Mouse (Mus musculus): Measurements from ENCODE around the gene Ccdc34. TPM values are rescaled to one million over a fixed set of nuclear protein-coding genes. Genes with fewer than 3 reads are reported as not detected.
A peak's percentile ranks its signal among the peaks of the same experiment; 100 is the strongest.

The Ccdc34 gene
- total RNA-seq, 2 experiments from 2014 or later: 29.4 to 32.5 TPM

DNA sequence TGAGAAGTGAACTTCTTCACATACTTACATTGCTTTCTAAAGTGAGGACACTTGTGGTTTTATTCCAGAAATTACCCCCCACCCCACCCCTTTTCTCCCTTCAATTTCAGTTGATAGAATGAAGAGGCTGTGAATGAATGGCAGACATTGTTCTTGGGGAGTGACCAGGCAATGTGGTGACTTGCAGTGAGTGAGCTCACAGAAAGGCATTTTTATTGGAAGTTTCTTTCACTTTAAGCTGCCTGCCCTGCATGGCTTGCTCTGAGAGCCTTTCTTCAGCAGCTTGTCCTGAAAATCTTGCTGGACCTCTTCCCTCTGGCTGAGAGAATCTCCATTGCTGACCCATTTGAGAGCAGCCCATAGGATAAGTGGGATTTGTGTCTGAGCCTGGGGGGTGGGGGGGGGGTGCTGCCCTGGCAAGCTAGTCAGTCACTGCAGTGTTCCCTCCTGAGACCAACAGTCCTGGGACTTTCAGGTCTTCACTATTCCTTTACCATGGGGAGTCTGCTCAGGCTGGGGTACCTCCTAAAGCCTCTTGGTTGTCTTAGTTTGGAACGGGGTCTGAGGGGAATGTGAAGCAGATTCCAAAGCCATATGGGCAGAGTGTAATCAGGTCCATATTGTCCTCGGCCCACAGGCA lies 159.3 kb downstream of the Ccdc34 start:
- intact Hi-C loops (cut with DNase I): no loop called here
- no peak for DNase-seq

DNA sequence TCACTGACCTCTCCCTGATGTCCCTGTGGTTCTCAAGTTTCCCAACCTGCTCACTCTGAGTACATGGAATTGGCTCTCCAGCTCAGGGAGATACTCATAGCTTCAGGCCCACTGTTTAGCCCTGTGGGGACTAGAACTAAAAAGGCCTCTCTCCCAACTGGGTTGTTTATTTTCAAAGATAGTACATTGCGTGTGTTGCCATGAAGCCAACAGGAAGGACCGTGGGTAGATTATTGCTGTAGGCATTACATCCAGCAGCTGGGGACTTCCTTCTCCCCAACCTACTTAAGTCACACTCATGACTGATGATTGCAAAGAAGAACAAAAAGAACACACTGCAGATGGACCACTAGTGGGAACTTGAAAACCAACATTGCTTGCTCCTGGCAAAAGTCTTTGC lies 159.8 kb downstream of the Ccdc34 start:
- DNase-seq: no peak
- intact Hi-C loops (cut with DNase I): no loop called here

DNA sequence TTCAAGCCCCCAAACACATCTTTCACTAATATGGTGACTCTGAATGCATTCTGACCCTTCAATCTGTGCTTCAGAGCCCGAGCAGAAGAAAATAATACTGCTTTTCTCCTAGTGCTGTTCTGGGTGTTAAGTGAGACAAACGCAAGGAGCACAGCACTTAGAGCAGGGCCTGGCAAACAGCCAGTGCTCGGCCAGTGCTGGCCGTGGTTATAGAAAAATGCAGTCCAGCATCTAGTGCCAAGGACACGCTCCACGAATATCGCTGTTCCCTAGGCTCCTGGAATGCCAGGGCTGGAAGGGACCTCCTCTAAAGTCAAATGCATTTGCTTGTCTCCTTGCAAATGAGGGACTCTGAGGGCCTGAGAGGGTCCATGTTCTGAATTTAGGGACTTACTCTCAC lies 160.3 kb downstream of the Ccdc34 start:
- intact Hi-C loops (cut with DNase I): no loop called here
- DNase-seq: peak; percentile 73

DNA sequence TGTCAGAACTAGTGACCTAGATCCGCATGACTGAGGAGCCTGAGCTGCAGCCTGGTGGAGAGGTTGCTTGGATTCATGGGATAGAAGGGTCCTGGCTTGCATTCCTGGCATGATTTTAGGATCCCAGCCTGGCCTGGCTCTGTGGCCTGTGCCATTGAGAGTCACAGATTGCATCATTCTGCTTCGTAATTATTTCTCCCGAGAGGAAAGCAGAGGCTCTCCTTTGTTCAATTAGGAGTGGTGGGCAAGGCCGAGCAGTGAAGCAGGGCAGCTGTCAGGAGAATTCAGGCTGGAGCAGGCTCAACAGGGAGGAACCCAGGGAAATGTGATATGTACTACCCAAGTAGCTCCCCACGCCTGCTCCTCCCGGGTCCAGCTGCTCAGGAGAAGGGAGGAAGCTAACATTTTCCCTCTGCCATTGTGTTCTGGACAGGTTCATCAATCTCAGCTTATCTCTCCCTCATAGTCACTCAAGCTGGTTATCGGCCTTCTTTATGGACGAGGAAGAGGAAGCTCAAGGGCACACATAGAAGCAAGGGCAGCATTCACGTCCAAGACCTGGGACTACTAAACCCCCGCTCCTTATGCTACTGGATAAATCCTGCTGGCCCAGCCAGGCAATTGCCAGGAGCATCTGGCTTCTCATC lies 162.2 kb downstream of the Ccdc34 start:
- DNase-seq: peak; percentile 73
- intact Hi-C loops (cut with DNase I): no loop called here

DNA sequence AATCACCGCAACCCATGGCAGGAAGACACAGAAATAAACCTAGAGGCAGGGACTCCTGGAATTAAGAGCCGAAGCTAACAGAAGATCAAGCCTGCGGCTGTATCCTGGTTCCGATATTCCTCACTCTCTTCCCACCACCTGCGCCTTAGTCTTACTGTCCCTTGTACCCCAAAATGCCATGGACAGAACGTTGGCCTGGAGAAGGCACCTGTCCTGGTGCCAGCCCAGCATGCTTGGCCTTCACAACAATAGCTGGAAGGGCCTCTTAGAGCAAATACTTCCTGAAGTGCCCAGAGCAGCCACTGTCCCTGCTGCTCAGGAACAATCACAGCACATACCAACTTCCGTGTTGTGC lies 162.7 kb downstream of the Ccdc34 start:
- intact Hi-C loops (cut with DNase I): no loop called here
- peak; percentile 49 for DNase-seq

DNA sequence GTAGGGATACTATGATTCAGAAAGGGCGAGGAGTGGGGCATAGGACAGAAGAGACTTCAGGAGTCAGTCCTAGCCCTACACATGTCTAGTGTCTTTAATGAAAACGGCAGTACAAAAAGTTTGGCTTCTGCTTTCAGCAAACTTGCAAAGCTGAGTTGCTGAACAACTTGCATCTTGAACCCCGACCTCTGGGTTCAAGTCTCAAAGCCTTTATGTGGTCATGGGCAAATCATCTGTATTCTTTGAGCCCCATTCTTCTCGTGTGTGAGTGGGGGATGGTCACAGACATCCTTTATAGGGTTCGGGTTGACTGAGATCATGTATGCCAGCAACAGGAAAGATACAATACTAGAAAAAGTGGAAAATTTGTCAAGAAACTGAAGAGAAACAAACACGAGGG lies 164.0 kb downstream of the Ccdc34 start:
- DNase-seq: no peak
- intact Hi-C loops (cut with DNase I): no loop called here

DNA sequence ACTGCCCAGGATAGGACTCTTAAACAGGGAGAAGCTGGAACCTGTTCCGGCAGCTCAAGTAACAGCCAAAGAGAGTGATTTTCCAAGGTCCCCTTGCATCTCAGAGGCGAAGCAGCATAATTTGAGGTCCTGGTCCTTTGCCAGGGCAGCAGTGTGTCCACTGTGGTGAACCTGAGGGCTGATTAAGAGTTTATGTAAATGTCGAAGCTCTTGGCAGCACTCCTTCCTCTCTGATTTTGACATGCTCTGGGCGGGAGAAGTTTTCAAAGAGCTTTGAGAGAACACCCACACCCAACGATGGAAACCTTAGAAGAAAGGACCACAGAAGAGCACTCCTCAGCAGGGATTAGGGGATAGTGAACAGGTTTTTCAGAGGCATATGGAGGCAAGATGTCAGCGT lies 164.6 kb downstream of the Ccdc34 start:
- DNase-seq: peak; percentile 72
- intact Hi-C loops (cut with DNase I): no loop called here

DNA sequence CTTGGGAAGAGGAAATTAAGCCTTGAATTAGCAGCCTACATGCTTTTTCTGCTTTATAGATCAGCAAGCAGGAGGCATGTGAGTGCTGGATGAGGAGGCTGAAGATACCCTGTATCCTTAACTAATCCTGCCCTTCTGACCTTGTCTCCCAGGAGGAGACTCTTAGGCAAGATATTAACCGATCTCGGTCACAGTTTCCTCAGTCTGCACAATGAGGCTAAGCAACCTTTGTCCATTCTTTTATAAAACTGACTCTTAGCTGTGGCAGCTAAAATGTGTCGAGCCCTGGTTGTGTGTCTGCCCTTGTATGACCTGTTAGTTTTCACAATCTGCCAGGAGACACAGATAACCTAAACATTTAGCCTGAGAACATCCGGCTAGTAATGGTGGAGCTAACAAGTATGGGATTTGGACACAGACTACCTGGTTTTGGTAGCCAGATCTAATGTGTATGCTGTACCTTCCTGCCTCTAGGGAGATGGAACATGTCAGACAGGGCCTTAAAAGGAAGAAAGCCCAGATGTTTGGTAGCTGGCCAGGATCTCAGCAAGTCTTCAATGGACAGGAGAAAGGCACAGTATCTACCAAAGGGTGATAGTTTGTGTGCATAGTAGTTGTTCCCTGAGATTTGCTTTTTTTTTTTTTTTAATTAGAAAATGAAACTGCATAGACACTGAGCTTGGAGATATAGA lies 165.3 kb downstream of the Ccdc34 start:
- DNase-seq: no peak
- intact Hi-C loops (cut with DNase I): no loop called here

DNA sequence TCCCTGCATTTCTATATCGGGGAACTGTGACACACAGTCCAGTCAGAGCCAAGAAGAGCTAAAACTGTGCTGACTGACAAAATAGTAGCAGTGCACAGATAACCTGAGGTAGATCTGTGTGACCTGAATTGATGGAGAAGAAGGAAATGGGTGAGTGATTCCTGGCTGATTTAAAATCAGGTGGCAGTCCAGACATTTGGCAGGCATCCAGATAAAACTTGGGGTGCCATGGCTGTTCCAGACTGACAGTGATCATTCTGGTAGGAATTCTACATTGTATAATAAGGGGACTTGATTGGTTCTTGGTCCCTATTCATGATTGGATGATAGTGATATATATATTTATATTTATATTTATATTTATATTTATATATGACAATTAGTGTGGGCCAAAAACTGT lies 166.5 kb downstream of the Ccdc34 start:
- intact Hi-C loops (cut with DNase I): no loop called here
- peak; percentile 19 for DNase-seq

DNA sequence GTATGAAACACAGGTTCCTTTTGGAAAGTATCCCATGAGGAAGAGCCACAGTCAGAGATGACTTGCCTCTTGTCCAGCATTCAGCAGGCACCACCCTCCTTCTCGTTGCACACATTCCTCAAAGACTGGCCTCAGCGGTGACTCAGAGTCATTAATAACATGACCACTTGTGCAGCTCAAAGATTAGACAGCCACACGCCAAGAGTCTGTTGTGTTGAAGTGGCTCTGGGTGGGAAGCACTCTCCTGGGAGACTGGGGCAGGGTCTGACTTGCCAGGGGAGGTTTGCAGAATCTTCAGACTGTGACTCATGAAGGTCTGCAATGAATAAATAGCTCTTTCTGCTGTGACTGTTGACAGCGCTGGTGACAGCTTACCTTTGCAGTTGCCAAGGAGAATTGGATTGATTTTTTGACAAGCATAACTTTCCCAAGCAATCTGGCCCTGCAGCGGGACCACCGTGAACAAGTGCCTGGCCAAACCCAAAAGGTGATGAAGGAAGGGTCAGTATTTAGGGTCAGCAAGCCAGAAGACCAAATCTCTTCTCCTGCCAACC lies 168.9 kb downstream of the Ccdc34 start:
- intact Hi-C loops (cut with DNase I): no loop called here
- no peak for DNase-seq

DNA sequence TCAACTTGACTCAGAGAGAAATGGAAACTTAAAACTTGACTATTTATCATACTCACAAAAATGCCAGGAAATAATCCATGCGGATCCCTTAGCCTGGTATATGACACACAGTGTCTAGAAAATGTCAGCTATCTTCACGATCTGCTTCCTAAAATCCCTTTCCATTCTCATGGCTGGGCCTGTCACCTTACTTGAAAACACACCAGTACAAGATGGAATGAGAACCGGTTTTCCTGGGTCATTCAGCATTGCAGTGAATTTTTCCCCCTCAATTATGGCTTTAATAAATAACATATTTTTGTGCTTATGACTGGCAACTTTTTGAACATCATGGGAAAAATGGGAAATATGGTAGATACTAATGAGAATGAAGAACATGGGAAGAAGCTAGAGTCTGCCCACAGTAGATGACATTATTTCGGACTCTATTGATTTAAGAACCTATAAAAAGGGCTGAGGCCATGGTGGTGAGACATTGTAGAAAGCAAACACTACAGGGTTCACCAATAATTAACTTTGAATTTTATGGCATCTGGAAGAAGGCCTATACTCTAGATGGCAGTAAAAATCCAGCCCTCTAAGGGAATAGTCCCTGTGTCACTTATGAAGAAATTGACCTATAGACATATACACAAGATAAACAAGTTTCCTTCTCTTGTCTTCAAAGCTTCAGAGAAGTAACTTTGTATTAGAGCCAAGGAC lies 171.2 kb downstream of the Ccdc34 start:
- no peak for DNase-seq
- intact Hi-C loops (cut with DNase I): no loop called here

DNA sequence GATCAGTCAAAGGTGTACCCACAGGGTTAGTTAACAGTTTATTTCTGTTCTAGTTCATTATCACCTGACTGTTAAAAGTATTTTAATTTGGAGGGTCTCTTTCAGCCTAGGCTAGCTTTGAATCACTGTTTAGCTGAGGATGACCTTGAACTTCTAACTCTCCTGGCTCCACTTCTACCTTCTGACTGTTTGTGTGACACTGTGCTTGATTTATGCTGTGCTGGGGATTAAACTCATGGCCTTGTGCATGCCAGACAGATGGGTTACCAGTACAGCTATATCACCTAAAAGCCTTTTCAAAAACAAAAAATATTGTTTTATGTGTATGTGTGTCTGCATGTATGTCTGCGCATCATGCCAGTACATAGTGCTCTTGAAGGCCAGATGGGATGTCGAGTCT lies 172.8 kb downstream of the Ccdc34 start:
- intact Hi-C loops (cut with DNase I): no loop called here
- no peak for DNase-seq

DNA sequence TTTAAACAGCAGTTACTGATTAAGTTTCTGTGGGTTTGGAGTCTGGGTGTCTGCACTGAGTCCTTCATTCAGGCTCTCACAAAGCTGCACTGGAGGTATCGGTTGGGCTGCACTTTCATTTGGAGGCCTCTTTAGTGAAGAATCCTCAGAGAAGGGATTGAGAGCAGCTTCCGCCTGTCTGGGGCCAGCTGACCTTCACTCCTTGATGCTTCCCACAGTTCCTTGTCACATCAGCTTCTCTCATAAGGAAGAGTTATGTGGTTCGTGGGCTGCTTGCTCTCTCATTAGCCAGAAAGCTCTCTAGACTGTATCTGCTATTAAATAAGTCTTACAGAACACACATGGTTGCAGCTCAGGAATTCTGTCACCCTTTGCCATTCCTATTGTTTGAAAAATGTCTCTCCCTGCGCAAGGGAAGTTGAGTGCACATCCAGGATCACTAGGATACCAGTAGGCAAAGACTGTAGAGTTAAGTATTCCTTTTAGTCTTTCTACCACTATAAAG lies 173.6 kb downstream of the Ccdc34 start:
- intact Hi-C loops (cut with DNase I): no loop called here
- no peak for DNase-seq

DNA sequence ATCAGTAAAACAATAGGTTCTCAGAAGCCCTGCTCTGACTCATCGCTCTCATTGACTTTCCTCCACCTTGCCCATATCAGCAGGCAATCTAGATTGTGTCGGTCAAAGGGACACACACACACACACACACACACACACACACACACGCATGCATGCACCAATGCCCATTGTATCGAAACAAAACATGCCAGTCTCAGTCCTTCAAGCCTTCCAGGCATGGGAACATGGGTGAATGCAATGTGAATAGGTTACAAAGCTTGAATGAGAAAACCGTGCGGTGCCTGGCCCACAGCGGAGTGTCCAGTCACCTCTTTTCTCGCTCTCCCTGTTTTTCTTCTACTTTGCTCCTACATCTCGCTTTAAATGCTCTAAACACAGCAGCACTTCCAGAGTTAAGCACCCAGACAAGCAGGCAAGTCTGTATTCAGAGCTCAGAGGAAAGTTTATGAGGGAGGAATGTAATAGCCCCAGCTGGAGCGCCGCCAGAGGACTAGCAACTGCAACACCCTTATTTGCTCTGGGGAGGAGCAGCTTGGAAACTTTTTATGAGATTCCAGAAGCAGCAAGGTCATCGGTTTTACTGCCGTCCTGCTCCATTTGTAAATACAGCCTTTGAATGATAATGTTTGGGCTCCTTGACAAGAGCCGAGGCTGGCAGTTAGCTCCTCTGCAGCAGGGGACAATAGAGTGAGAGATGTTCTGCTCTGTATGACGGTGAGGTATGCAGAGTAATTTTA lies 174.5 kb downstream of the Ccdc34 start:
- intact Hi-C loops (cut with DNase I): no loop called here
- DNase-seq: peak; percentile 36

DNA sequence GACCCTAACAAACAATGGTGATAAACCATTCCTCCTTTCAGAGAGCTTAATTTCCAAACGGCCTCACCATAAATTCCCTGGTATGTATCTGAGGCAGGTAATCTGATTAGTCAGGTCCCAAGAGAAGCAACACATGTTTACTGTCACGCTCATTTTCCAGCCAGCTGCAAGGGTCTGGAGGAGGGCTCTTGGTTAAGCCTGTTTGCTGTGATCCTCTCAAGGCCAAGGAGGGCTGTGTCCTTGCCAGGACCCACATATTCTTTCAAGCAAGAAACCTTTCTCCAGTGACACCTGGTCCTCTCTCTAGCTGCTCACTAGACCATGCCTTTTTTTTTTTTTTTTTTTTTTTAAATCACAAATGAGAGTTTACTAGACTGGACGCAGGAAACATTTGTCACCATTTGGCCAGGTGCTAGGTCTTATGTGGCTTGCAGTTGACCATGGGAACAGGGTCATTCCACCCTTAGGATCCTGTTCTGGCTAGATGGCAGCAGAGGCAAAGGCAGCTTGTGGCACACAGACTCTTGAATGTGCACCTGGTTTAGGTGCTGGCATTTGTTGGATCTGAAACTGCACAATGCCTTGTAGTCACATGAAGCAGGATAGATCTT lies 175.2 kb downstream of the Ccdc34 start:
- intact Hi-C loops (cut with DNase I): no loop called here

DNA sequence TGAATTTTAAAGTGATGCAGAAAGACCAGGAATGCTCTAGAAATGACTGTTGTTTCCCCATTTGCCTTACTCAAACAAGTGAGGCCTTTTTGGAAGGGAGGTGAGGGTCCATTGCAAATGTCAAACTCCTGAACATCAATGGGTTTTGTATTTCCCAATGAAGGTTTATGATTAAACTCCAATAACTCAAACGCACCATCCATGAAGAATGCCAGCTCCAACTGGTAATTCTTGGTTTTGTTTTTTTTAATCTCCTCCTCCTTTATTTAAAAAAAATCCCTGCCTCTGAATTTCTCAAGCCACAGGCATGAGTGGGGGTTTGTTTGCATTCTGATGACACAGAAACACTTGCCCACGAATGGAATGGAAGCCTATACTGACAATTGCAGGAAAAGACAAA lies 178.9 kb downstream of the Ccdc34 start:
- intact Hi-C loops (cut with DNase I): no loop called here
- DNase-seq: no peak

More for the DNA sequence above, 175.2 kb downstream of the Ccdc34 start:
- no peak for DNase-seq

DNA sequence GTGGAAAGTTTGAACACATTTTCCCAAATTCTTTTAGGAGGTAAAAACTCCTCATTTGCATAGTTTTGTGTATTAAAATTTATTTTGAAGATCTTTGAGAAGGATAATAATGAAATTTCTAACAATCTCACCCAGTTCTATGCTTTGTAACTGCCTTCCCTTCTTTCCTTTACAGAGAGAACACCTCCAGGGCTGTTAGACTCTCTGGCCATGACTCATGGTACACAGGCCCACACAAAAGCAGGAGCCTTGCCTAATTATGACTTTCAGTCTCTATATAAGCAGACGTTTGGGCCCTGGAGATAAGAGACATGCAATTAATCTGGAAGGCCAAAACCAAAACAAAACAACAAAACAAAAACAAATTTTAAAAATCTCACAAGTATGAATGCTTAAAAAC lies 182.0 kb downstream of the Ccdc34 start:
- no peak for DNase-seq
- intact Hi-C loops (cut with DNase I): loop anchor here (10.0 kb wide), 1 partner anchor 185 kb away; the partner anchor contains the start of gene Ccdc34

DNA sequence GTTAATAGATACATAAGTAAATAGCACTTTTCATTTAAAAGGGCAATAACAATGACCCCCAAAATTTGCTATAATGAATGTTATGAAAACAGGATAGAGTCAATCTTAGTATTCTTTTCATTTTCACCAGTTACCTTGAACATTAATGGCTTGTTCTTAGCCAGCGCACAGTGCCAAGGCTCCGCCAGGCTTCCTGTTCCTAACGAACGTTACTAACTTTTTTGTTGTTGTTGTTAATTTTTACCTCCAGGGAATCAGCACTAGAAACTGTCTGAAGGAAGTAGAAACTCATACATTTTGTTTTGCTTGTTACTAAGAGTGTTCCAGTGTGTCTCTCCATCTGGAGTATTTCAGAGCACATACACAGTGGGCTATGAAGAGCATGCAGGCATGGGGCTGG lies 184.2 kb downstream of the Ccdc34 start:
- DNase-seq: no peak
- intact Hi-C loops (cut with DNase I): loop anchor here (2.0 to 10.0 kb wide), 2 partner anchors 187 to 297 kb away; partner anchors contain the start of gene Ccdc34

DNA sequence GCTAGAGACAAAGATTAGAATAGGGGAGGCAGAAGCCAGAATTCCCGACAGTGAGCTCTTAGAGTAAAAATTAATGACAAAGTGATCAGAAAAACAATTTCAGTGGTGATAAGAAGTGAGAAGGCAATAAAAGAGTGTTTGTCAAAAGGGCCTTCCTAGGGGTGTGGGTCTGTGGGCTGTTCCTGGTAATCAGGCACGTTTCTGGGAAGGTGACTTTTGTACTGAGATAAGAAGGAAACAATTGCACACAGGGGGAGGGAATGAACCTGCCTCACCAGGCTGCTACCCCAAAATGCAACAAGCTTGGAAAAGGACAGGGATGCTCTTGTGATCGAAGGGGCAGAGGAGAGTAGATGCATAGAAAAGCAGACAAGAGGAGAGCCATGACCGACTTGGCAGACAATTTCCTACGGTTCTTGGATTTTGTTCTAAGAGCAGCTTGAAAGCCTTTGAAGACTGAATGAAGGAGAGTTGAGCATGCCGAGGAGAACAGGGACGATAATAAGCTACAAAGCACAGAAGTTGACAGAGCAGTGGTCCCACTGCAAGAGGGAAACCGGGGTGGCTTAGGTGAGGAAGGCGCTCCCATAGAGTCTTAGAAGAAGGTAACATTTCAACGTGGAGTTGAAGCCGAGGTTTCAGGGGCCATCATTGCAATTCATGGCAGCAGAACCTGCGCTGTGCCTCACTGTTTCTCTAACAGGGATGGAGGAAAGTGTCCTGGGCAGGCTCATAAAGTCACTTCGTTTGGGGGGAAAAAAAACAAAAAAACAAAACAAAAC lies 185.3 kb downstream of the Ccdc34 start:
- intact Hi-C loops (cut with DNase I): loop anchor here (2.0 to 10.0 kb wide), 2 partner anchors 188 to 298 kb away; partner anchors contain the start of gene Ccdc34
- DNase-seq: no peak
